Mouse (Mus musculus): Measurements from ENCODE around the gene D3Ertd254e.

- TF ChIP-seq CTCF (IDR thresholded peaks at IDR 0.05; ENCODE audit: extremely low read depth, insufficient read depth, insufficient read length, insufficient replicate concordance) (no peak), POLR2A (IDR thresholded peaks at IDR 0.05; ENCODE audit: low read depth, low read length) (no peak)
Measured at GRCm38 (mm10) chr3:36189243-36189642, 38.4 kb downstream of the D3Ertd254e start.
